Comparison of ENCODE assay signal across 11 mouse cellular contexts in the genomic region with DNA sequence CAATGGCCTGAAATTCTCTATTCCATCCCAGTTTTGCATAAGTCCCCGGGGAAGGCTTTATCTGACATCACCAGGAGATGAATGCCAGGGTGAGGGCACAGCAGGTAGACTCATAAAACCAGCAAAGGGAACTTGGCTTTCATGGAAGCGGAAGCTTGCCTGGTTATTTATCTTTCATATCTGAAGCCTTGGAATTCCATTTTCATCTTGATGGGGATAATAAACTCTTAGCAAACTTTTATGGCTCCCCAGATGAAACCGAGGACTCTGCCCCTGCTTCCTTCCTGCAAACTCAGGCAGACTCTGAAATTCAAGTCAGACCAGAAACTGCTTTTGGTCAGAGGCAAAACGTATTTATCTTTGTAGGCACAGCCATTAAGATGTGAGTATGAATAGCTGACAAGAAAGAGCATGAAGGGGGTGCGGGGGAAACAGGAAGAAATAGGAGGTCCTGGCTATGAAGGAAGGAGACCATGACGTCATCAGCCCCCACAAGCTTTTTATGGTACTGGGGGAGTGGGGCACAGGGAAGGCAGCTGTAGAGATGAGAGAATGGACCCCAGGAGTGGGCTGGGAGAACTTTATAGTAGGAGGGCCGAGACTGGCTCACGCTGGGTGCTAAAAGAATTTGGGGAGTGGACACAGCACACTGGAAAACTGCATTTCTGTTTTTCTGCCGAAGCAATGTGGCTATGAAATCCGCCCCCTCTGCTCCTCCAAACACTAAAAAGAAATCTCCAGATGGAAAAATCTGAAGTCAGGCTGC.
DNase-seq lines count a peak whose midpoint lies in the region.
"Had no signal": no experiment of that assay in that cellular context is flagged by ENCODE, and none has a peak within 500 bp of the region (broad histone marks: within the 10 kb centered on the region; RNA-seq: fewer than 3 reads in every experiment).

No protein-coding gene starts in this region.

- DNase-seq in layer of hippocampus, adult 9-11 months: peak; percentile 37
- DNase-seq in layer of hippocampus, postnatal 14 days (ENCODE audit: low spot score in 2 of 2): no peak
- peak; percentile 53 to 71 for DNase-seq in frontal cortex, postnatal 36 days (ENCODE audit: low spot score in 2 of 2)
- peak; percentile 72 for DNase-seq in large intestine, adult 2 months (ENCODE audit: low read depth, low spot score)
- DNase-seq in right cerebral cortex, postnatal 14 days: peak; percentile 32
- no peak for DNase-seq in thymus, postnatal 0 days (ENCODE audit: low spot score)
- DNase-seq in embryo, embryonic 9.5 days (ENCODE audit: extremely low spot score): no peak
- DNase-seq: adrenal gland, postnatal 25 days; cerebellum, adult 11 months; heart, postnatal 10 days; thymus, adult 18-20 months had no signal

- 10% methylated on average over 10 of the region's 10 CpGs for WGBS in large intestine, adult 2 months

Comparison
In these comparisons a context has a peak if more than half of its experiments do, and no peak if none do; other contexts are left out.
1. DNase-seq: peak in layer of hippocampus, adult 9-11 months (single experiment), frontal cortex, postnatal 36 days (2 of 2), large intestine, adult 2 months (single experiment) and right cerebral cortex, postnatal 14 days (single experiment); none in layer of hippocampus, postnatal 14 days (0 of 2), thymus, postnatal 0 days (single experiment) and embryo, embryonic 9.5 days (single experiment).